Mouse (Mus musculus) CH12.LX (cell line): Measurements from ENCODE around the gene Cbfa2t2.
"Not testable (repeated sequence)": the region's sequence is repeated elsewhere in the genome, so short reads cannot be mapped to it uniquely, and the experiment has no call there.

ENCODE experiments used
- CTCF ChIP-seq, 2 experiments: IDR thresholded peaks in 1 of 2; conservative IDR thresholded peaks in 1 of 2; 2 replicates each; pipeline ENCODE4 v1.5.1; 2011 to 2012; ENCODE audit warnings: low read depth in 2 of 2, low read length in 2 of 2, improper control_type of control experiment in 1 of 2, inconsistent platforms in 1 of 2, mild to moderate bottlenecking in 1 of 2, moderate library complexity in 1 of 2
- MAFK ChIP-seq: IDR thresholded peaks from 2 replicates; pipeline ENCODE4 v1.6.1; 2011; ENCODE audit warnings: low read length, improper control_type of control experiment; ENCODE audit not compliant: insufficient replicate concordance
- POLR2AphosphoS2 ChIP-seq: IDR thresholded peaks from 2 replicates; pipeline ENCODE4 v1.6.1; 2011; ENCODE audit warnings: low read depth, low read length, improper control_type of control experiment
- USF2 ChIP-seq: conservative IDR thresholded peaks from 2 replicates; pipeline ENCODE4 v1.6.1; 2011; ENCODE audit warnings: low read depth, low read length, improper control_type of control experiment

DNA sequence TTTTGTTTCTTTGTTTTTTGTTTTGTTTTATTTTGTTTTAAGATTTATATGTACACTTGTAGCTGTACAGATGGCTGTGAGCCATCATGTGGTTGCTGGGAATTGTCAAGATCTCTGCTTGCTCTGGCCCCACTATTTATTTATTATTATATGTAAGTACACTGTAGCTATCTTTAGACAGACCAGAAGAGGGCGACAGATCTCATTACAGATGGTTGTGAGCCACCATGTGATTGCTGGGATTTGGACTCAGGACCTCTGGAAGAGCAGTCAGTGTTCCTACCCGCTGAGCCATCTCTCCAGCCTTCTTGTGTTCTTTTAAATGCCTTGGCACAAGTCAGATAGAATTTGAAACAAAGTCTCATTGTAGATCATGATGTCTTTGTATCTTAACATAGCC, 57.3 kb downstream of the Cbfa2t2 start:
- TF ChIP-seq MAFK, POLR2AphosphoS2, USF2: not testable (repeated sequence)
- peak in 1 of 2 experiments; percentile 21; a peak in 1 of 4 replicates for TF ChIP-seq CTCF (conservative IDR thresholded peaks at IDR 0.05 in 1 of 2, IDR thresholded peaks at IDR 0.05 in 1 of 2; ENCODE audit: low read depth in 2 of 2, low read length in 2 of 2)
